Mouse (Mus musculus): ENCODE measurements around the gene Ccdc85c. TPM values are rescaled to one million over a fixed set of nuclear protein-coding genes. Genes with fewer than 3 reads are reported as not detected.

Ccdc85c gene
- polyA plus RNA-seq, 1 experiment: 2.7 TPM

DNA sequence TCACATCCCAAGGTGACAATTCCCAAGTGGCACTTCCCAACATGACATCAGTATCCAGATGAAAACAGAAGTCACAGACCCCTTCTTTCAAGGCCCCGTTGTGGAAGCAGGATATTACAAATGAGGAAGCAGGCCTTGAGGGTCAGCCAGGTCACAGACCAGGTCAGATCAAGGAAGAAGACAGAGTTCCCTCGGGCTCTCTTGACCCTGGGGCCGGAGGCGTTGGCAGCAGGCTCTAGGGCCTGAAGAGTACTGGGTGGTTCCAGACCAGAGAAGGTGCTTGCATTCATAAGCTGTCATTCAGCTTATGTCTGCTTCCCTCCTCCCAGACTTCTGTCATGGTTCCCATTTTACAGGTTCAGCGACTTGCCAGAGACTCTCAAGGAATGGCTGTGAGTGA is 5.5 kb downstream of the Ccdc85c start:
- WGBS: 51% methylated on average over 5 of the region's 5 CpGs
- H3K4me1 ChIP-seq (ENCODE audit: control insufficient read depth, insufficient read depth, low read length): no peaks in the 10 kb centered on the region
- TF ChIP-seq POLR2A (IDR thresholded peaks at IDR 0.05; ENCODE audit: borderline replicate concordance, control insufficient read depth, low read depth, low read length) (no peak), CTCF (IDR thresholded peaks at IDR 0.05; ENCODE audit: control insufficient read depth, insufficient read depth, low read length) (no peak)
- no peak overlapping the region for H3K4me3 ChIP-seq (replicated peaks; ENCODE audit: control insufficient read depth, low read depth, low read length)
- no peak overlapping the region for H3K27ac ChIP-seq (ENCODE audit: control insufficient read depth, insufficient read depth, low read depth, low read length, poor library complexity)

DNA sequence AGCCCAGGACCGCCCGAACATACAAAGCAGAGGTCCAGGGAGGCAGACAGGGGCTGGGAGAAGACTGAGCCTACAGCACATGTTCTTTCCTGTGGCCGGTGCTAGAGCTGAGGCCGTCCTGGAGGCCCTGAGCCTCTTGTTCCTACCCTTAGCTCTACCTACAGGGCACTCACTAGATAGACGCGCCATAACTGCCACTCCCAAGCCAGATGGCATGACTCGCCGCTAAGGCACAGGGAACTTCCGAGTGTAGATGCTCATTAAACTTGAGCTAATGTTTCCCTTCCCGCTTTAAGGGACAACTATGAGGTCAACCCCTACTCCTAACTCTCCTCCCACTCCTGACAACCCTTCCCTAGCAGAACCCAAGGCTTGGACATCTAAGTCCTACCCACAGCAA is 6.3 kb downstream of the Ccdc85c start:
- Histone ChIP-seq H3K4me3 (replicated peaks; ENCODE audit: control insufficient read depth, low read depth, low read length) (no peak overlapping the region), H3K27ac (ENCODE audit: control insufficient read depth, insufficient read depth, low read depth, low read length, poor library complexity) (no peak overlapping the region), H3K4me1 (ENCODE audit: control insufficient read depth, insufficient read depth, low read length) (no peaks in the 10 kb centered on the region)
- TF ChIP-seq CTCF (IDR thresholded peaks at IDR 0.05; ENCODE audit: control insufficient read depth, insufficient read depth, low read length) (no peak), POLR2A (IDR thresholded peaks at IDR 0.05; ENCODE audit: borderline replicate concordance, control insufficient read depth, low read depth, low read length) (no peak)
- 85% methylated on average over 10 of the region's 10 CpGs for WGBS

DNA sequence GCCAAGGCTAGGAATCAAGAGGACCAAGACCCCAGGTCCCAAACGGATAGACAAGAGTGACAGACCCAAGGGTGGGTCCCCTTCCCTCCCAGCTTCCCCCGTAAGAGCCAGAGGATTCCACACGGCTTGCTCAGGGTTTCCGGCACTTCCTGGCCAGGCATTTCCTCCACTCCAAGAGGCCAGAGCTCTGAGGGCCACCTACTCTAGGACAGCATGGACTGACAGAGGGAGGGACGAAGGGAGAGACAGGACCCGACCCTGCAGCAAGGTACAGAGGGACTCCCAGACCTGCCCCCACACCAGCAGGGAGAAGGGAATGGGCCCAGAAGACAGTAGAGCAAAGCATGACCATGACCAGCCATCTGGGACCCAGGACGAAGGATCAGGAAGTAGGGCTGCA is 7.6 kb downstream of the Ccdc85c start:
- no peak overlapping the region for H3K4me3 ChIP-seq (replicated peaks; ENCODE audit: control insufficient read depth, low read depth, low read length)
- no peak overlapping the region for H3K27ac ChIP-seq (ENCODE audit: control insufficient read depth, insufficient read depth, low read depth, low read length, poor library complexity)
- TF ChIP-seq CTCF (IDR thresholded peaks at IDR 0.05; ENCODE audit: control insufficient read depth, insufficient read depth, low read length) (no peak), POLR2A (IDR thresholded peaks at IDR 0.05; ENCODE audit: borderline replicate concordance, control insufficient read depth, low read depth, low read length) (no peak)
- 77% methylated on average over 7 of the region's 7 CpGs for WGBS
- no peaks in the 10 kb centered on the region for H3K4me1 ChIP-seq (ENCODE audit: control insufficient read depth, insufficient read depth, low read length)

DNA sequence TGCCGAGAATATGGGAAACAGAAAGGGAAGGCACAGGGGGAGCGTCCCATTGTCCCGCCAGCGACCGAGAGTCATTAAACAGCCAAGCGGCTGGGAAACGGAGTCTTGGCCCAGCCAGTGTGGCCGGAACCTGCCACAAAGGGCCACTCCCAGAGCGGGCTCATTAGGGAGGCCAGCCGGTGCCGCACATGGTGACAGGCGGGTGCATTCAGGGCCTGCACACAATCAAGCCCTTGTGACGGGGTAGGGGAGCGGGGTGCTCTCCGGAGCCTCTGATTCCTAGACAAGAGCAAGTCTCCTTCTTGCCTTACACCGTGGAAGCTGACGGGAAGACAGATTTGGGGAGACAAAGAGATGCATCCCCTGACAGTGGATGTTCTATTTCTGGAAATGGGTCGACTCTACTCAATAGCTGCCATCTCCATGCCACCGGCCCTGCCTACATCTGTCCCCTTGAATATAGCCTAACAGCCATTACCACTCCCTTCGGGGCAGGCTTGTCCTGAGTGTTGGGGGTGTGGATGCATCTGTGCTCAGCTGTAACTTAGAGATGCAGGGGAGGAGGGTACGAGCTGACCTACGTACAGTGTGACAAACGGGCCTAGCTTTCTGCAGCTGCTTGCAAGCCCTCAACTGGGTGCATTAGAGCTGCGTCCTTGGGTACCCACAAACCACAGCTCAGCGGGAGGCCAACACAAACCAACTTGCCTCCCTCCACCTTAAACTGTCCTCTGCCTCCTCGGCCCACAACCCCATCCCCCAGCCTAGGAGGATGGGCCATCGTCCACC is 9.2 kb downstream of the Ccdc85c start:
- no peak overlapping the region for H3K4me3 ChIP-seq (replicated peaks; ENCODE audit: control insufficient read depth, low read depth, low read length)
- 70% methylated on average over 27 of the region's 27 CpGs for WGBS
- TF ChIP-seq POLR2A (IDR thresholded peaks at IDR 0.05; ENCODE audit: borderline replicate concordance, control insufficient read depth, low read depth, low read length) (no peak), CTCF (IDR thresholded peaks at IDR 0.05; ENCODE audit: control insufficient read depth, insufficient read depth, low read length) (no peak)
- H3K27ac ChIP-seq (ENCODE audit: control insufficient read depth, insufficient read depth, low read depth, low read length, poor library complexity): no peak overlapping the region
- H3K4me1 ChIP-seq (ENCODE audit: control insufficient read depth, insufficient read depth, low read length): no peaks in the 10 kb centered on the region

DNA sequence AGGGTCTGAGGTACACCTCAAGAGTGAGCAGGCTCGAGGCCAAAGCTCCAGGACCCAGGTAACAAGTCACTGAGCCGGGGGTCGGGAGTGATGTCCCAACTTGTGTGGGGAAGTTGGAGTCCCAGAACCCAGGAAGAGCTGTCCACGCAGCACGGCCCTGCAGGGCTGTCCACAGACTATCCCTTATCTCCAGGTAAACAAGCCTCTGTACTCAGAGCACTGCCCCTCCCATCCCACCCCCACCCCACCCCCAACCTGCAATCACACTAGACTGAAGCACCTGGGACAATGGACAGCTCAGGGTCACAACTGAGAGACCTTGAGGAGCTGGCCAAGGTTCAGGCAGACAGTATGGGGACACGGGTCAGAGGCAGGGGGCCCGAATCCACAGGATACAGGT is 10.3 kb downstream of the Ccdc85c start:
- no peaks in the 10 kb centered on the region for H3K4me1 ChIP-seq (ENCODE audit: control insufficient read depth, insufficient read depth, low read length)
- TF ChIP-seq POLR2A (IDR thresholded peaks at IDR 0.05; ENCODE audit: borderline replicate concordance, control insufficient read depth, low read depth, low read length): no peak
- TF ChIP-seq CTCF (IDR thresholded peaks at IDR 0.05; ENCODE audit: control insufficient read depth, insufficient read depth, low read length): no peak
- H3K4me3 ChIP-seq (replicated peaks; ENCODE audit: control insufficient read depth, low read depth, low read length): no peak overlapping the region
- no peak overlapping the region for H3K27ac ChIP-seq (ENCODE audit: control insufficient read depth, insufficient read depth, low read depth, low read length, poor library complexity)
- 66% methylated on average over 7 of the region's 7 CpGs for WGBS

DNA sequence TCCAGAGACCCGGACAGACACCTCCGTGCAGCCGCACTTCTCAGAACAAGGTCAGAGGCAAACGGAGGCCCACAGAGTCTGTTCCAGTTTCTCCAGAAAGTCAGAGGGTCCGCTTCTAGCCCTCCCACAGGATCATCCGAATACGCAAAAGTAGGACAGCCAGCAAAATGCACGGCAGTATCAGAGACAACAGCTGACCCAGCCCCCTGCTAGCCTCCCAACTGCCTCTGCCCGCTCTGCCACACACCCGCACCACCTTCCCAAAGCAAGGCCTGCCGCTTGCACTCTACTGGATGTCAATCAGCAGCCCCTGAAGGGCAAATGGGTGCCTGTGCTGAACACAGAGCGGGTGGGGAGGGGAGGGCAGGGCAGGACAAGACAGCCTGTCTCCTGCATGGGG is 14.3 kb downstream of the Ccdc85c start:
- H3K4me1 ChIP-seq (ENCODE audit: control insufficient read depth, insufficient read depth, low read length): no peaks in the 10 kb centered on the region
- no peak overlapping the region for H3K4me3 ChIP-seq (replicated peaks; ENCODE audit: control insufficient read depth, low read depth, low read length)
- H3K27ac ChIP-seq (ENCODE audit: control insufficient read depth, insufficient read depth, low read depth, low read length, poor library complexity): no peak overlapping the region
- WGBS: 87% methylated on average over 12 of the region's 12 CpGs
- TF ChIP-seq CTCF (IDR thresholded peaks at IDR 0.05; ENCODE audit: control insufficient read depth, insufficient read depth, low read length) (no peak), POLR2A (IDR thresholded peaks at IDR 0.05; ENCODE audit: borderline replicate concordance, control insufficient read depth, low read depth, low read length) (no peak)

DNA sequence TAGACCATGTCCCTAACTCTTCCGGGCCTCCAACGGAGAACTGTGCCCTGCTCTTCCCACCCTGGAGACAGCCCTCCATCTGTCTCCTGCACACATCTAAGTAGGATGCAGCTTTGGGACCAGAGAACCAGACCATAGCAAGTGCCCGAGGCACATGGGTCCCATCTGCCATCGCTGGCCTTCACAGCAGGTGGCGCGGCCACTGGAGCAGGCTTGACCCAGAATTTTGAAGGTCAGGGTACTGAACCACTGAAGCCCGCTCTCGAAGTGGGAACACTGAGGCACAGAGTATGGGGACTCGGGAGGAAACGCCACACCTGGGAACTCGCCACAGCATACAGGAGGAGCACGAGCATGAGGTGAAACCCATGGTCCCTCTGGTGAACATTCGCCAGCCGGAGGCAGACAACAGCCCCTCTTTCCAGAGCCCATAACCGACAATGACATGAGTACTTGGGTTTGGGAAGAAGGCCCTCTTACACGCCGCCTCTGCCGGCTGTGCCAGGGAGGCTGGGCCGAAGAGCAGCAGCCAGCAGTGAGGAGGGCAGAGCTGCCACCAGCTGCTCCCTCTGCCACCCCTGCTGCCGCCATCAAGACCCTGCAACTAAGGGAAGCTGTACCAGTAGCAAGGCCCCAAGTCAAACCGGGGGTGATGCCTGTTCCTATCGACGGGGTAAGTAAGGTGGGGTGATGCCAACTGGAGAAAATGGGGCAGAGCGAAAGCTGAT is 15.7 kb downstream of the Ccdc85c start:
- Histone ChIP-seq H3K4me1 (ENCODE audit: control insufficient read depth, insufficient read depth, low read length) (no peaks in the 10 kb centered on the region), H3K4me3 (replicated peaks; ENCODE audit: control insufficient read depth, low read depth, low read length) (no peak overlapping the region), H3K27ac (ENCODE audit: control insufficient read depth, insufficient read depth, low read depth, low read length, poor library complexity) (no peak overlapping the region)
- TF ChIP-seq POLR2A (IDR thresholded peaks at IDR 0.05; ENCODE audit: borderline replicate concordance, control insufficient read depth, low read depth, low read length): no peak
- TF ChIP-seq CTCF (IDR thresholded peaks at IDR 0.05; ENCODE audit: control insufficient read depth, insufficient read depth, low read length): no peak
- 85% methylated on average over 24 of the region's 24 CpGs for WGBS

DNA sequence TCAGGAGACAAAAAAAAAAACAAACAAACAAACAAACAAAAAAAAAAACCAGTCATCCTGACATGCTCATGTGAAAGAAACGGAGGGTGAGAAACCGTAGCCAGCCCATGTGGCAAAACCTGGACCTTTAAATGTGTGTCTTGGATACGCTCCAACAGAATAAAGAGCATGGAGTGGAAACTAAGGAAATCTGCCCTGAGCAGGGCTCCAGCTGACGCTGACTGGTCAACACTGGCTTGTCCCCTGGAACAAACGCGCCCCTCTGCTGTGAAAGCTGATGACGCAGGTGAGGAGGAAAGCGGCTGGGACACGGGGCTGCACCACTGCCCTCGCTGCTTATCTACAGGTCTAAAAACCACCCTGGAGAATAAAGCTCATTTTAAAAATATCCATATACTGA is 18.5 kb downstream of the Ccdc85c start:
- WGBS: 86% methylated on average over 10 of the region's 10 CpGs
- TF ChIP-seq CTCF (IDR thresholded peaks at IDR 0.05; ENCODE audit: control insufficient read depth, insufficient read depth, low read length): no peak
- no peak for TF ChIP-seq POLR2A (IDR thresholded peaks at IDR 0.05; ENCODE audit: borderline replicate concordance, control insufficient read depth, low read depth, low read length)
- no peaks in the 10 kb centered on the region for H3K4me1 ChIP-seq (ENCODE audit: control insufficient read depth, insufficient read depth, low read length)
- no peak overlapping the region for H3K27ac ChIP-seq (ENCODE audit: control insufficient read depth, insufficient read depth, low read depth, low read length, poor library complexity)
- H3K4me3 ChIP-seq (replicated peaks; ENCODE audit: control insufficient read depth, low read depth, low read length): no peak overlapping the region
